Comparison of ENCODE assay signal across 16 mouse cellular contexts in genomic region chr16:59565631-59566030, GRCm38 (mm10).
"Had no signal": no experiment of that assay in that cellular context is flagged by ENCODE, and none has a peak within 500 bp of the region (broad histone marks: within the 10 kb centered on the region; RNA-seq: fewer than 3 reads in every experiment).

No protein-coding gene starts in this region.

- H3K27me3 ChIP-seq: lung, embryonic 15.5 days; midbrain, embryonic 12.5 days; neural tube, embryonic 13.5 days; stomach, embryonic 15.5 days had no signal

- H3K27ac ChIP-seq: lung, embryonic 15.5 days; midbrain, embryonic 10.5 days; midbrain, embryonic 12.5 days; neural tube, embryonic 13.5 days; neural tube, embryonic 15.5 days; stomach, embryonic 15.5 days had no signal

- ATAC-seq: liver, postnatal 0 days; midbrain, embryonic 16.5 days had no signal

- H3K4me2 ChIP-seq: lung, embryonic 15.5 days; midbrain, embryonic 12.5 days; neural tube, embryonic 13.5 days; neural tube, embryonic 15.5 days; stomach, embryonic 15.5 days had no signal

- H3K4me3 ChIP-seq: lung, embryonic 15.5 days; midbrain, embryonic 10.5 days; midbrain, embryonic 12.5 days; myocyte; neural tube, embryonic 13.5 days; neural tube, embryonic 15.5 days; stomach, embryonic 15.5 days had no signal

- H3K9ac ChIP-seq: liver, postnatal 0 days; lung, embryonic 15.5 days; midbrain, embryonic 12.5 days; neural tube, embryonic 13.5 days; neural tube, embryonic 15.5 days; stomach, embryonic 15.5 days had no signal

- H3K4me1 ChIP-seq: midbrain, embryonic 12.5 days; neural tube, embryonic 13.5 days; neural tube, embryonic 15.5 days had no signal

- H3K36me3 ChIP-seq: lung, embryonic 15.5 days; midbrain, embryonic 12.5 days; neural tube, embryonic 13.5 days; neural tube, embryonic 15.5 days; stomach, embryonic 15.5 days had no signal

- DNase-seq: liver, postnatal 0 days; lung, adult 2 months; lung, postnatal 4 days; midbrain, embryonic 14.5 days; right cerebral cortex, postnatal 14 days; thymus, adult 18-20 months; thymus, postnatal 14 days; thymus, postnatal 36 days had no signal

- H3K9me3 ChIP-seq: lung, embryonic 15.5 days; midbrain, embryonic 10.5 days; midbrain, embryonic 12.5 days; neural tube, embryonic 13.5 days; neural tube, embryonic 15.5 days; stomach, embryonic 15.5 days had no signal
